Mouse (Mus musculus): Measurements from ENCODE around the gene Ankrd66.
"Not testable (repeated sequence)": the region's sequence is repeated elsewhere in the genome, so short reads cannot be mapped to it uniquely, and the experiment has no call there.

The Ankrd66 gene

GRCm38 (mm10) chr17:43534362-43535222 lies 8.8 kb downstream of the Ankrd66 start:
- DNase-seq: peak; percentile 19

GRCm38 (mm10) chr17:43531192-43531591 lies 12.2 kb downstream of the Ankrd66 start:
- DNase-seq: no peak

GRCm38 (mm10) chr17:43530507-43530906 lies 12.9 kb downstream of the Ankrd66 start:
- DNase-seq: no peak

- no peak for DNase-seq
Measured at GRCm38 (mm10) chr17:43520166-43520565, 23.3 kb downstream of the Ankrd66 start.

GRCm38 (mm10) chr17:43518644-43519409 lies 24.6 kb downstream of the Ankrd66 start:
- peak; percentile 49 for DNase-seq

- DNase-seq: no peak
Measured at GRCm38 (mm10) chr17:43510782-43511181, 32.7 kb downstream of the Ankrd66 start.

GRCm38 (mm10) chr17:43504594-43504934 lies 38.9 kb downstream of the Ankrd66 start:
- DNase-seq: no peak

GRCm38 (mm10) chr17:43503861-43504593 lies 39.4 kb downstream of the Ankrd66 start:
- DNase-seq: no peak

- DNase-seq: no peak
Measured at GRCm38 (mm10) chr17:43502592-43502991, 40.8 kb downstream of the Ankrd66 start, which contains the start of gene Mep1a. Gene Mep1a (minus strand): TSS chr17:43502812.

GRCm38 (mm10) chr17:43501631-43502030 lies 41.8 kb downstream of the Ankrd66 start:
- no peak for DNase-seq

- DNase-seq: no peak
Measured at GRCm38 (mm10) chr17:43501223-43501622, 42.2 kb downstream of the Ankrd66 start.

GRCm38 (mm10) chr17:43500513-43500912 lies 42.9 kb downstream of the Ankrd66 start:
- DNase-seq: no peak

GRCm38 (mm10) chr17:43497521-43497920 lies 45.9 kb downstream of the Ankrd66 start:
- DNase-seq: no peak

- no peak for DNase-seq
Measured at GRCm38 (mm10) chr17:43495502-43495901, 47.9 kb downstream of the Ankrd66 start.

GRCm38 (mm10) chr17:43490371-43490770 lies 53.1 kb downstream of the Ankrd66 start:
- DNase-seq: not testable (repeated sequence)

- DNase-seq: no peak
Measured at GRCm38 (mm10) chr17:43488439-43489151, 54.8 kb downstream of the Ankrd66 start.

- no peak for DNase-seq
Measured at GRCm38 (mm10) chr17:43485982-43486381, 57.5 kb downstream of the Ankrd66 start.

Measured in right cerebral cortex, postnatal 25 days (tissue).